Mouse (Mus musculus) neutrophil, adult 59 days (primary cell): Measurements from ENCODE around the gene Olfr722. TPM values are rescaled to one million over a fixed set of nuclear protein-coding genes. Genes with fewer than 3 reads are reported as not detected.

Experiments used
- total RNA-seq, 2 experiments: library from RNA; stranded (reverse); gene quantifications; 1 replicate in 1 of 2; 2 replicates in 1 of 2; pipeline ENCODE4 v1.2.4; 2023

Olfr722 gene
- total RNA-seq = not detected

DNA sequence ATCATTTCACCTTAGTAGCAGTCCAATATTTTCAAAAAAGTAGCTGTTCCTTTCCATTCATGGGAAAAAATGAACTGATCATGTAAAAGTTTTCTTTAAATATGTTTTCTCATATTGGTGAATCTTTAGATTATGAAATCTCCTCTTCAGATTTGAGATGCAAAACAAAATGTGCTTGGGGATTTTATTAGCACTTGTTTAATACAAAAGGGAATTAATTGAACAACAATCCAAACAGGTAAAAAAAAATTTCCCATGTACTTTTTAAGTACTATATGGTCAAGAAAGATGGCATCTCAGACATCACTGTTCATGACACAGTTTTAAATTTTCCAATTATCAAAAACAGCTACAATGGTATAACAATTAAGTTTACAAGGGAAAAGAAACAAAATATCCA, at the start of gene Olfr722:
Gene Olfr722, minus strand, starts transcription at position 101 of the 400 bp plus-strand sequence.

DNA sequence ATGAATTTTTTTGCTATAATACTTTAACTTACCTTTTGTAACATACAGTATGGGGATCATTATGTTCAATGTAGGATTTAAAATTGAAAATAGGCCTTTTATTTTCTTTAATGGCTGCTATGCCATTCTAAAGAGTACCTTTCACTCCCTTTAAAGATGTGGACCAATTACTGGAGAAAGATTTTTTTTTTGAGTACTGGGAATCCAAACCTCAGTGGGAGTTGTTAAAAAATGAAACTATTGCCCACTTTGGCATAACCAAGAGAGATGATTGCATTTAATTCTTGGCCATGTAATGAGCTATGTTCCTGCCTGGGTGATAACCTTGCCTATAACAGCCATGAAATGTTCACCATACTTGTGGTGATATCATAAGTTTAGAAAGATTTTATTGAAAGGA, 29.9 kb upstream of the Olfr722 start, which contains the start of gene Olfr723:
Gene Olfr723, minus strand, starts transcription at position 101 of the 400 bp plus-strand sequence.

Other genes starting within 250 kb of the Olfr722 start
- gene Armh4, start 118.6 kb downstream of the Olfr722 start, total RNA-seq = not detected
- not detected for gene Olfr723, start 29.8 kb upstream of the Olfr722 start, total RNA-seq
- gene Olfr724, start 61.3 kb upstream of the Olfr722 start, total RNA-seq = not detected
- gene Olfr725, start 138.4 kb upstream of the Olfr722 start, total RNA-seq = not detected
- gene Olfr726, start 189.0 kb upstream of the Olfr722 start, total RNA-seq = not detected
- not detected for gene Olfr727, start 221.2 kb upstream of the Olfr722 start, total RNA-seq
- not detected for gene Olfr728, start 240.7 kb upstream of the Olfr722 start, total RNA-seq